Mouse (Mus musculus) lung, embryonic 14.5 days (tissue): ENCODE measurements around the gene Syt7. TPM values are rescaled to one million over a fixed set of nuclear protein-coding genes. Genes with fewer than 3 reads are reported as not detected.
A peak's percentile ranks its signal among the peaks of the same experiment; 100 is the strongest.

Experiments used
- ATAC-seq: fragments of 200-750 bp; cut with Nextera tagmentation; 2 replicates; pipeline ENCODE4 v1.8.0; 2017; ENCODE audit warnings: mild to moderate bottlenecking, moderate TSS enrichment, moderate library complexity; ENCODE audit not compliant: insufficient read depth
- DNase-seq: peaks from one replicate; pipeline ENCODE4 v3.0.0-alpha.2; 2015
- H3K27ac ChIP-seq: fragments of 300-500 bp; sonication (generic); 2 replicates; pipeline ENCODE4 v1.5.1; 2014; ENCODE audit warnings: low read depth, mild to moderate bottlenecking, moderate library complexity
- H3K27me3 ChIP-seq: fragments of 300-500 bp; sonication (generic); 2 replicates; pipeline ENCODE4 v1.6.1; 2014; ENCODE audit warnings: low read length, control low read depth; ENCODE audit not compliant: insufficient read depth
- H3K36me3 ChIP-seq: fragments of 300-500 bp; sonication (generic); 2 replicates; pipeline ENCODE4 v1.6.1; 2014; ENCODE audit warnings: control low read depth; ENCODE audit not compliant: insufficient read depth
- H3K4me1 ChIP-seq: fragments of 300-500 bp; sonication (generic); 2 replicates; pipeline ENCODE4 v1.6.1; 2014; ENCODE audit warnings: antibody characterized with exemption, control low read depth; ENCODE audit not compliant: insufficient read depth
- H3K4me2 ChIP-seq: fragments of 300-500 bp; sonication (generic); 2 replicates; pipeline ENCODE4 v1.6.1; 2014; ENCODE audit warnings: mild to moderate bottlenecking
- H3K4me3 ChIP-seq: fragments of 300-500 bp; sonication (generic); 2 replicates; pipeline ENCODE4 v1.5.1; 2014; ENCODE audit warnings: low read depth, low read length
- H3K9ac ChIP-seq: fragments of 300-500 bp; sonication (generic); 2 replicates; pipeline ENCODE4 v1.6.1; 2014
- H3K9me3 ChIP-seq: fragments of 300-500 bp; sonication (generic); 2 replicates; pipeline ENCODE4 v1.6.1; 2016; ENCODE audit warnings: low read depth, low read length, control low read depth
- CTCF ChIP-seq: IDR thresholded peaks from 2 replicates; pipeline ENCODE4 v1.5.1; 2016; ENCODE audit warnings: antibody characterized with exemption, low read depth
- WGBS: fragments of 180-500 bp; shearing (Covaris S2); extraction: QIAGEN DNeasy Blood & Tissue Kit; methylation state at CpG from one replicate; pipeline ENCODE4 v1.1.7; 2014; 5-methylcytosine and 5-hydroxymethylcytosine counted together
- polyA plus RNA-seq: library from polyadenylated mRNA; unstranded; fragments of >200 nt; fragmentation: Nextera tagmentation; extraction: Ambion mirVana; gene quantifications from 2 replicates; pipeline ENCODE4 v1.2.1, GENCODE M21; 2014

Gene Syt7
- polyA plus RNA-seq, 1 experiment from 2014 or later, result 4.7 TPM

DNA sequence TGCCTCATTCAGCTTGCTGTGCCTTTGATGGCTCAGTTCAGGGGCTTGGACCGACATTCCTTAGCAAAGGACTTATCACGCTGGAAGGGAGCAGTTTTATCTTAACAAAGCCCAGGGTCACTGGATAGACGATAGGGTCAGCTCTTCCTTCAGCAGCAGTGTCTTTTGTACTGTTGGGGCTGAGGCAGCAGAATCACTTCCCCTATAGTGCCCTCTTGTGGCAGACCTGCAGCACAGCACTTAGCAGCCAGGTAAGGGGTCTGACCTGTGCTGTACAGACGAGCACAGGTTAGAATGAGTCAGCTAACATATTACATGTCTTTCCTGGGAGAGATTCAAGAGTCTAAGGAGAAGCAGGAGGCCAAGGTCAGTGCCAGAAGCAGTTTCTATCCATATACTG, 113.7 kb downstream of the Syt7 start:
- no peaks in the 10 kb centered on the region for H3K4me1 ChIP-seq
- DNase-seq, result peak; percentile 72
- WGBS, result 6% methylated on average over 4 of the region's 4 CpGs
- peaks cover 68% of the 10 kb centered on the region for H3K36me3 ChIP-seq
- H3K27me3 ChIP-seq, result no peaks in the 10 kb centered on the region
- no peak overlapping the region for H3K27ac ChIP-seq
- H3K4me3 ChIP-seq, result no peak overlapping the region
- H3K4me2 ChIP-seq, result no peak overlapping the region
- no peaks in the 10 kb centered on the region for H3K9me3 ChIP-seq
- ATAC-seq, result peak; percentile 24
- TF ChIP-seq CTCF, result peak; percentile 92
- no peak overlapping the region for H3K9ac ChIP-seq

Other genes with a start within 250 kb of the Syt7 start
- 112 and 117 TPM in 2 replicates for gene Fads1, start 206.2 kb upstream of the Syt7 start, polyA plus RNA-seq
- gene Tmem258, start 185.1 kb upstream of the Syt7 start, polyA plus RNA-seq, result 449 and 486 TPM in 2 replicates
- gene Fen1, start 184.9 kb upstream of the Syt7 start, polyA plus RNA-seq, result 113 and 114 TPM in 2 replicates
- 14.1 TPM in 2 replicates for gene Myrf, start 148.3 kb upstream of the Syt7 start, polyA plus RNA-seq
- gene Dagla, start 84.2 kb upstream of the Syt7 start, polyA plus RNA-seq, result 2.5 and 3.4 TPM in 2 replicates
- 0.78 and 0.97 TPM in 2 replicates for gene Lrrc10b, start 68.4 kb downstream of the Syt7 start, polyA plus RNA-seq
- 0.26 TPM in 1 of 2 replicates, not detected in the other for gene Ppp1r32, start 93.8 kb downstream of the Syt7 start, polyA plus RNA-seq
- gene Cpsf7, start 136.2 kb downstream of the Syt7 start, polyA plus RNA-seq, result 58.9 and 60.3 TPM in 2 replicates
- gene Sdhaf2, start 137.1 kb downstream of the Syt7 start, polyA plus RNA-seq, result 59.4 and 62.6 TPM in 2 replicates
- gene Tmem216, start 167.1 kb downstream of the Syt7 start, polyA plus RNA-seq, result 59.2 and 60.2 TPM in 2 replicates
- gene Cyb561a3, start 188.1 kb downstream of the Syt7 start, polyA plus RNA-seq, result 18.0 and 19.2 TPM in 2 replicates
- 42.2 and 44.8 TPM in 2 replicates for gene Tmem138, start 188.3 kb downstream of the Syt7 start, polyA plus RNA-seq
- gene Ddb1, start 216.2 kb downstream of the Syt7 start, polyA plus RNA-seq, result 373 and 396 TPM in 2 replicates
- gene Tkfc, start 216.6 kb downstream of the Syt7 start, polyA plus RNA-seq, result 19.2 and 19.4 TPM in 2 replicates
- 0.65 and 1.3 TPM in 2 replicates for gene Vwce, start 245.1 kb downstream of the Syt7 start, polyA plus RNA-seq